Mouse (Mus musculus): ENCODE measurements around the gene Trpm4.

- no peak for TF ChIP-seq CTCF (IDR thresholded peaks at IDR 0.05)
- TF ChIP-seq EP300 (IDR thresholded peaks at IDR 0.05): no peak
Measured at GRCm38 (mm10) chr7:45363983-45364382, 30.4 kb upstream of the Trpm4 start.

All from lung, postnatal 0 days (tissue).